Mouse (Mus musculus): ENCODE results near the gene Zbtb1.

- TF ChIP-seq POLR2A (IDR thresholded peaks at IDR 0.05; ENCODE audit: borderline replicate concordance, extremely low read depth, insufficient read depth, insufficient read length, poor library complexity, severe bottlenecking): no peak
- no peak for TF ChIP-seq CTCF (IDR thresholded peaks at IDR 0.05; ENCODE audit: borderline replicate concordance, extremely low read depth, insufficient read depth, insufficient read length)
These were observed 10.1 kb downstream of the Zbtb1 start for GRCm38 (mm10) chr12:76380151-76380550.

Data from brain, embryonic 14.5 days (tissue).